Mouse (Mus musculus): ENCODE data around the gene Trmt10a.
A peak's percentile ranks its signal among the peaks of the same experiment; 100 is the strongest.

Trmt10a gene

GRCm38 (mm10) chr3:138106887-138107286, 36.4 kb upstream of the Trmt10a start:
- TF ChIP-seq CTCF (conservative IDR thresholded peaks at IDR 0.05; ENCODE audit: low read length) (no peak), NANOG (IDR thresholded peaks at IDR 0.05; ENCODE audit: borderline replicate concordance, low read length) (no peak), POU5F1 (IDR thresholded peaks at IDR 0.05; ENCODE audit: borderline replicate concordance, low read length) (no peak)
- H3K36me3 ChIP-seq (ENCODE audit: insufficient read depth, low read length): no peaks in the 10 kb centered on the region
- H3K27me3 ChIP-seq (ENCODE audit: insufficient read depth, low read length): no peaks in the 10 kb centered on the region
- H3K4me1 ChIP-seq (replicated peaks; ENCODE audit: low read depth, low read length): no peaks in the 10 kb centered on the region
- no peaks in the 10 kb centered on the region for H3K9me3 ChIP-seq (ENCODE audit: low read length)
- no peak overlapping the region for H3K4me3 ChIP-seq (replicated peaks; ENCODE audit: low read length)

GRCm38 (mm10) chr3:138110910-138111782, 32.1 kb upstream of the Trmt10a start:
- TF ChIP-seq POU5F1 (IDR thresholded peaks at IDR 0.05; ENCODE audit: borderline replicate concordance, low read length): no peak
- TF ChIP-seq CTCF (conservative IDR thresholded peaks at IDR 0.05; ENCODE audit: low read length): no peak
- TF ChIP-seq NANOG (IDR thresholded peaks at IDR 0.05; ENCODE audit: borderline replicate concordance, low read length): no peak
- Histone ChIP-seq H3K9me3 (ENCODE audit: low read length) (no peaks in the 10 kb centered on the region), H3K27me3 (ENCODE audit: insufficient read depth, low read length) (peaks cover 17% of the 10 kb centered on the region), H3K4me1 (replicated peaks; ENCODE audit: low read depth, low read length) (peaks cover 13% of the 10 kb centered on the region; the same call in 1 of the 2 replicates), H3K36me3 (ENCODE audit: insufficient read depth, low read length) (no peaks in the 10 kb centered on the region), H3K4me3 (replicated peaks; ENCODE audit: low read length) (no peak overlapping the region)

DNA sequence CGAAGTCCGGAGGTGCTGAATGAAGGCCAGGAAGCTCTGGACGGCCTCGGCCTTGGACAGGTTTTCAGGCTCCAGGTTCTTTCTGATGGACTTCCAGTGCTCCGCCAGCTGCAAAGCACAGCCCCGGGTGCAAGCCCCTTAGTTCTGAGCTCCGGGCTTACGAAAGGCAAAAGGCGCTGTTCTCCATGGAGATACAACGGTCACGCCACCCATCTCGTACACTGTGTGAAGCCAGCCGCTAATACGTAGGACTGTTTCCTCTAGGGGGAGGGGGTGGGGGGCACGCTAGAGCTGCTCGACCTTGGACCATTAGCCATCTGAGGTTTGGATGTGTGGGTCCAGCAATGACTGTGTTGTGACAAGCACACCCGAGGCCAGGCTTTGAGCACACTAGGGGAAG, 29.1 kb upstream of the Trmt10a start:
- H3K27me3 ChIP-seq (ENCODE audit: insufficient read depth, low read length): peaks cover 17% of the 10 kb centered on the region
- no peaks in the 10 kb centered on the region for H3K36me3 ChIP-seq (ENCODE audit: insufficient read depth, low read length)

GRCm38 (mm10) chr3:138116871-138117270, 26.4 kb upstream of the Trmt10a start:
- peaks cover 17% of the 10 kb centered on the region for H3K27me3 ChIP-seq (ENCODE audit: insufficient read depth, low read length)
- TF ChIP-seq CTCF (conservative IDR thresholded peaks at IDR 0.05; ENCODE audit: low read length) (no peak), POU5F1 (IDR thresholded peaks at IDR 0.05; ENCODE audit: borderline replicate concordance, low read length) (no peak), NANOG (IDR thresholded peaks at IDR 0.05; ENCODE audit: borderline replicate concordance, low read length) (no peak)
- H3K9me3 ChIP-seq (ENCODE audit: low read length): no peaks in the 10 kb centered on the region
- peaks cover 13% of the 10 kb centered on the region; the same call in 1 of the 2 replicates for H3K4me1 ChIP-seq (replicated peaks; ENCODE audit: low read depth, low read length)
- no peaks in the 10 kb centered on the region for H3K36me3 ChIP-seq (ENCODE audit: insufficient read depth, low read length)
- H3K4me3 ChIP-seq (replicated peaks; ENCODE audit: low read length): no peak overlapping the region

More for the DNA sequence above, 29.1 kb upstream of the Trmt10a start:
- no peak for TF ChIP-seq POU5F1 (IDR thresholded peaks at IDR 0.05; ENCODE audit: borderline replicate concordance, low read length)
- TF ChIP-seq CTCF (conservative IDR thresholded peaks at IDR 0.05; ENCODE audit: low read length): no peak
- TF ChIP-seq NANOG (IDR thresholded peaks at IDR 0.05; ENCODE audit: borderline replicate concordance, low read length): no peak
- H3K4me1 ChIP-seq (replicated peaks; ENCODE audit: low read depth, low read length): peaks cover 13% of the 10 kb centered on the region; the same call in 1 of the 2 replicates
- peak overlapping the region; percentile 60 for H3K4me3 ChIP-seq (replicated peaks; ENCODE audit: low read length)
- H3K9me3 ChIP-seq (ENCODE audit: low read length): no peaks in the 10 kb centered on the region

GRCm38 (mm10) chr3:138118392-138118791, 24.9 kb upstream of the Trmt10a start:
- Histone ChIP-seq H3K4me1 (replicated peaks; ENCODE audit: low read depth, low read length) (peaks cover 13% of the 10 kb centered on the region; the same call in 1 of the 2 replicates), H3K9me3 (ENCODE audit: low read length) (no peaks in the 10 kb centered on the region)
- TF ChIP-seq CTCF (conservative IDR thresholded peaks at IDR 0.05; ENCODE audit: low read length): no peak

GRCm38 (mm10) chr3:138118831-138119230, 24.4 kb upstream of the Trmt10a start:
- Histone ChIP-seq H3K9me3 (ENCODE audit: low read length) (no peaks in the 10 kb centered on the region), H3K27me3 (ENCODE audit: insufficient read depth, low read length) (peaks cover 12% of the 10 kb centered on the region), H3K4me3 (replicated peaks; ENCODE audit: low read length) (no peak overlapping the region), H3K4me1 (replicated peaks; ENCODE audit: low read depth, low read length) (peaks cover 9% of the 10 kb centered on the region; the same call in 1 of the 2 replicates), H3K36me3 (ENCODE audit: insufficient read depth, low read length) (no peaks in the 10 kb centered on the region)
- TF ChIP-seq POU5F1 (IDR thresholded peaks at IDR 0.05; ENCODE audit: borderline replicate concordance, low read length) (no peak), NANOG (IDR thresholded peaks at IDR 0.05; ENCODE audit: borderline replicate concordance, low read length) (no peak), CTCF (conservative IDR thresholded peaks at IDR 0.05; ENCODE audit: low read length) (no peak)

More at GRCm38 (mm10) chr3:138118392-138118791, 24.9 kb upstream of the Trmt10a start:
- Histone ChIP-seq H3K4me3 (replicated peaks; ENCODE audit: low read length) (no peak overlapping the region), H3K27me3 (ENCODE audit: insufficient read depth, low read length) (peaks cover 17% of the 10 kb centered on the region), H3K36me3 (ENCODE audit: insufficient read depth, low read length) (no peaks in the 10 kb centered on the region)

GRCm38 (mm10) chr3:138119444-138120105, 23.7 kb upstream of the Trmt10a start:
- TF ChIP-seq CTCF (conservative IDR thresholded peaks at IDR 0.05; ENCODE audit: low read length): no peak
- no peak for TF ChIP-seq POU5F1 (IDR thresholded peaks at IDR 0.05; ENCODE audit: borderline replicate concordance, low read length)
- Histone ChIP-seq H3K36me3 (ENCODE audit: insufficient read depth, low read length) (no peaks in the 10 kb centered on the region), H3K27me3 (ENCODE audit: insufficient read depth, low read length) (peaks cover 5% of the 10 kb centered on the region), H3K4me1 (replicated peaks; ENCODE audit: low read depth, low read length) (peaks cover 2% of the 10 kb centered on the region; the same call in 1 of the 2 replicates), H3K4me3 (replicated peaks; ENCODE audit: low read length) (no peak overlapping the region), H3K9me3 (ENCODE audit: low read length) (no peaks in the 10 kb centered on the region)

- Histone ChIP-seq H3K27me3 (ENCODE audit: insufficient read depth, low read length) (no peaks in the 10 kb centered on the region), H3K4me3 (replicated peaks; ENCODE audit: low read length) (no peak overlapping the region), H3K9me3 (ENCODE audit: low read length) (no peaks in the 10 kb centered on the region), H3K36me3 (ENCODE audit: insufficient read depth, low read length) (no peaks in the 10 kb centered on the region), H3K4me1 (replicated peaks; ENCODE audit: low read depth, low read length) (no peaks in the 10 kb centered on the region)
- no peak for TF ChIP-seq NANOG (IDR thresholded peaks at IDR 0.05; ENCODE audit: borderline replicate concordance, low read length)
- no peak for TF ChIP-seq POU5F1 (IDR thresholded peaks at IDR 0.05; ENCODE audit: borderline replicate concordance, low read length)
- TF ChIP-seq CTCF (conservative IDR thresholded peaks at IDR 0.05; ENCODE audit: low read length): no peak
Measured at GRCm38 (mm10) chr3:138121461-138121860, 21.8 kb upstream of the Trmt10a start.
